Mouse (Mus musculus) small intestine, adult 2 months (tissue): ENCODE results near the gene Ice2. TPM values are rescaled to one million over a fixed set of nuclear protein-coding genes. Genes with fewer than 3 reads are reported as not detected.

Experiments used
- H3K27ac ChIP-seq: fragments of 200-500 bp; 2 replicates; pipeline ENCODE4 v1.5.1; 2012; ENCODE audit warnings: low read depth, low read length, control low read depth, inconsistent platforms; ENCODE audit not compliant: insufficient read depth
- H3K27me3 ChIP-seq: fragments of 200-500 bp; 2 replicates; pipeline ENCODE4 v1.6.1; 2012; ENCODE audit warnings: mild to moderate bottlenecking, moderate library complexity, low read length, inconsistent platforms; ENCODE audit not compliant: control insufficient read depth, insufficient read depth
- H3K36me3 ChIP-seq: fragments of 200-500 bp; 2 replicates; pipeline ENCODE4 v1.6.1; 2012; ENCODE audit warnings: mild to moderate bottlenecking, low read length, control low read depth, inconsistent platforms; ENCODE audit not compliant: control insufficient read depth, insufficient read depth
- H3K4me1 ChIP-seq: fragments of 200-500 bp; 2 replicates; pipeline ENCODE4 v1.6.1; 2012; ENCODE audit warnings: low read length, inconsistent platforms, mixed read lengths; ENCODE audit not compliant: control insufficient read depth, insufficient read depth, insufficient read length
- H3K4me3 ChIP-seq: fragments of 200-500 bp; 2 replicates; pipeline ENCODE4 v1.5.1; 2012; ENCODE audit warnings: low read depth, mild to moderate bottlenecking, control low read depth, inconsistent platforms, low read length, moderate library complexity
- CTCF ChIP-seq: fragments of 200-500 bp; IDR thresholded peaks from 2 replicates; pipeline ENCODE4 v1.5.1; 2012; ENCODE audit warnings: low read depth, mild to moderate bottlenecking, control low read depth, inconsistent platforms, low read length, moderate library complexity, mixed read lengths; ENCODE audit not compliant: insufficient replicate concordance, insufficient read length; ENCODE audit errors: extremely low read depth
- POLR2A ChIP-seq: fragments of 200-500 bp; IDR thresholded peaks from 2 replicates; pipeline ENCODE4 v1.6.1; 2012; ENCODE audit warnings: low read depth, mild to moderate bottlenecking, control low read depth, inconsistent platforms, low read length, moderate library complexity
- WGBS: fragments of 180-500 bp; shearing (Covaris S2); methylation state at CpG from one replicate; pipeline ENCODE4 v1.1.7; 2018; 5-methylcytosine and 5-hydroxymethylcytosine counted together
- polyA plus RNA-seq: library from polyadenylated mRNA; depleted of rRNA; stranded (reverse); fragments of >200 nt; gene quantifications from 2 replicates; pipeline ENCODE4 v1.2.3, GENCODE M21; 2012

Gene Ice2
- polyA plus RNA-seq, 1 experiment: 0.46 TPM

DNA sequence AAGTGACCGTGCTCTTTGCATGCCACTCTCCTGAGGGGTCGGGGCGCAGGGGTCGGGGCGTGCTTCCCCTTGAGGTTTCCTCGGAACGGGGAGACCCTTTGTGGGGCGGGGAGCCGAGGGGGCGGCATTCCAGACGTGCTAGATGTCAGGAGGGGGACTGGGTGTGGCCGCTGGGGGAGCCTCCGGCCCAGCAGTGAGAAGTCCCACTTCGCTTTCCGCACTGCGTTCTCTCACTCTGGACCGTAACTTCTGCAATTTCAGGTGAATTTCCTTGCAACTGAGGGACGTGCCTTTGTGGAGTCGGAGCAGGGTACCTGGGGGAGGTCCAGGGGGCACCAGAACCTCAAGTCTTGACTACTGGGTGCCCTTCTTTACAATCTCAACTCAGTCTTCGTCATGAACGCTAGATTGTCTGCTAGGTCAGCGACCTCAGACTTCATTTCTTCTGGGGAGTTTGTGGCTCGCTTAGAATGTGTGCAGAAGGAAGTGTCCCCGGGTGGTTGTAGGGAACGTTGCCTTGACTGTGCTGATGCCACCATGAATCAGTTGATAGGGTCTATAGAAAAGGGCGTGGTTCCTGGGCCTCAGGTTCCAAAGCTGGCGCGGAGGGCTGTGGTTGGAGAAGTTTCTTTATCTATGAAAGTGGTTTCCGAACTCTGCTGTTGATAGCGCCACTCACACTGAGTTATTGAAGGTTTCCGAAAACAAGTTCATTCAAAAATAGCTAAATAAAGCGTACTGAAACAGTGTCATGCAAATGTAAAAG lies 56.4 kb downstream of the Ice2 start:
- TF ChIP-seq POLR2A (peak; percentile 31; the same call in 1 of the 2 replicates), CTCF (no peak)
- WGBS: 3% methylated on average over 32 of the region's 32 CpGs
- Histone ChIP-seq H3K36me3 (peaks cover 7% of the 10 kb centered on the region; the same call in 1 of the 2 replicates), H3K27ac (peak overlapping the region; percentile 95), H3K4me3 (peak overlapping the region; percentile 79), H3K4me1 (peaks cover 24% of the 10 kb centered on the region; the same call in 1 of the 2 replicates), H3K27me3 (no peaks in the 10 kb centered on the region)

DNA sequence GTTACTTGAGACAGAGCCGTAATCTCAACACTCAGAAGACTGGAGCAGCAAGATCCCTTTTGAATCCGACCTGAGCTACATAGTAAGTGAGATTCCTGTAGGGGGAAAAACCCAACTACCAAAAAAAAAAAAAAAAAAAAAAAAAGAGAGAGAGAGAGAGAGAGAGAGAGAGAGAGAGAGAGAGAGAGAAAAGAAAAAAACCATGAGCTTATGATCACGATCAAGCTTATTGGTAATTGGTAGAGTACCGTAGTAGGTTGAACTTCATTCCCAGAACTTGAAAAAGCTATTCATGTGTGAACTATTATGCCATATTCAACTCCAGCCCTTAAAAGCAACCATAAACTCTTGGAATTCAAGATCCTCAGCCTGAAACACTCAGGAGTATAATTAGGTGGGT lies 57.0 kb downstream of the Ice2 start:
- WGBS: 35% methylated on average over 4 of the region's 4 CpGs
- no peaks in the 10 kb centered on the region for H3K27me3 ChIP-seq
- H3K4me1 ChIP-seq: peaks cover 30% of the 10 kb centered on the region; the same call in 1 of the 2 replicates
- H3K27ac ChIP-seq: peak overlapping the region; percentile 95
- peaks cover 11% of the 10 kb centered on the region for H3K36me3 ChIP-seq
- TF ChIP-seq POLR2A: no peak
- no peak for TF ChIP-seq CTCF
- peak overlapping the region; percentile 79; the same call in 1 of the 2 replicates for H3K4me3 ChIP-seq

DNA sequence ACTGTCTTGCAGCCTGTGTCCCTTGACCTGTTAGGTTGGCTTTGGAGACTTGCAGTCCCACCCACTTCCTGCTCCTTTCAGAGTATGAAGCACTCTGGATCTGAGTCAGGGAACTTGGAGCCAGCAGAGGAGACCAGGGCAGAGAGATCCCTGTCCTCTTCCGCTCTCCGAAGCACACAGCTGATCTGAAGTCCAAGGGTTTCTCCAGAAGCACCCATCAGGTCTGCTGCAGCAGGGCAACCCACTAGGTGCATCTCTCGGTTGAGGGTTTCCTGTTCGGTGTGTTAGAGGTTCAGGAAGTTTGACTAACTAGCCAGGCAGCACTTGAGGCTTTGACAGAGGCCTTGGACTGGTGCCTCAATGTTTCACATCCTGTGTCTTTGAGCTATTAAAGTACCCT lies 57.7 kb downstream of the Ice2 start:
- Histone ChIP-seq H3K36me3 (peaks cover 12% of the 10 kb centered on the region), H3K4me1 (peaks cover 36% of the 10 kb centered on the region; the same call in 1 of the 2 replicates), H3K4me3 (peak overlapping the region; percentile 61), H3K27ac (peak overlapping the region; percentile 95), H3K27me3 (no peaks in the 10 kb centered on the region)
- WGBS: 7% methylated on average over 4 of the region's 4 CpGs
- TF ChIP-seq POLR2A (peak; percentile 74), CTCF (no peak)

DNA sequence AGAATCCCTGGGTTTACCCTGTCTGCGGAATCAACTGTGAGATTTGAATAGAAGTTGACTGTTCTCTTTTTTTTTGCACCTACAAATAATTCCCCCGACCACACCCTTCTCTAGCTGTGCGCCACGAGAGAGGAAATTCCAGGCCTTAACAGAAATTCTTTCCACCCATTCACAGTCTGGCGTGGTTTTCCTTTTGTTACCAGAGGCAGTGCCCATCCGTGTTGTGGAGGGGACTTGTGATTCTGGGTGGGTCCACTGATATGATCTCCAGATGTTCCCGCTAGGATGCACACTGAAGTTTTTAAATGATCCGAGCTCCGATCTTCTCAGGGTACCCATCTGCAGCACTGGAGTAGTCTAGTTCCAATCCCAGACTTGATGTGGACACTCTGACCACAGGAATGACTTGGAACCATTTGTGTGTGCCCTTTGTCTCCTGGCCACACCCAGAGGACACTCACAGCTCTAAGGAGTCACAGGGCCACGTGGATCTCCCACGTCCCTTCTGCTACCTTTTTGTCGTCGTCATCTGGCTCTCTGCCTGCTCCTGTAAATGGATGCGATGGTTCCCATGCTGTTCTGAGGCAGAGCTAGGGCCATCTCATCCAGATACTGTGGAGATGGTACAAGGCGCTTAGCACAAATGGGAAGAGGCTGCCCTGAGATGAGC lies 58.8 kb downstream of the Ice2 start:
- TF ChIP-seq POLR2A: peak; percentile 33; the same call in 1 of the 2 replicates
- TF ChIP-seq CTCF: no peak
- no peaks in the 10 kb centered on the region for H3K27me3 ChIP-seq
- 46% methylated on average over 15 of the region's 15 CpGs for WGBS
- H3K27ac ChIP-seq: peak overlapping the region; percentile 95
- peaks cover 37% of the 10 kb centered on the region; the same call in 1 of the 2 replicates for H3K4me1 ChIP-seq
- peaks cover 15% of the 10 kb centered on the region for H3K36me3 ChIP-seq
- H3K4me3 ChIP-seq: peak overlapping the region; percentile 37

DNA sequence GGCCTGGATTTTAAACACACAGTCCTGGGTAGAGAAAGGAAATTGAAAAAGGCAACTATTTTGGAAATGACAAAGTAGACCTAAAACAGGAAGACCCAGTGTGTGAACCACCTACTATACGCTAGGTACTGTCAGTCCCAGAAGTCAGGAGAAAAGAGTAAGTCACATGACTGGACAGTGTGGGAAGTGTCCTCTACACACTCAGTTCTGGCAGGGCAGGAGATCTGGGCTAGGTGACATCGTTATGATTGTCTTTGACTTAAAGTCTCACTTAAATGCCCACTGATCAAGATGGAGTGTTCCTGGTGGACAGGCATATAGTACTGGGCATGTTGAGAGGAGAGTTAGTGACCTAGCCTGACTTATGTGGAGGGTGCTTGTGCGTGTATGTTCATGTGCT lies 59.4 kb downstream of the Ice2 start:
- peak overlapping the region; percentile 55; the same call in 1 of the 2 replicates for H3K4me3 ChIP-seq
- TF ChIP-seq POLR2A (no peak), CTCF (no peak)
- H3K27me3 ChIP-seq: no peaks in the 10 kb centered on the region
- peaks cover 37% of the 10 kb centered on the region for H3K4me1 ChIP-seq
- 55% methylated on average over 3 of the region's 3 CpGs for WGBS
- peak overlapping the region; percentile 95 for H3K27ac ChIP-seq
- H3K36me3 ChIP-seq: peaks cover 17% of the 10 kb centered on the region

DNA sequence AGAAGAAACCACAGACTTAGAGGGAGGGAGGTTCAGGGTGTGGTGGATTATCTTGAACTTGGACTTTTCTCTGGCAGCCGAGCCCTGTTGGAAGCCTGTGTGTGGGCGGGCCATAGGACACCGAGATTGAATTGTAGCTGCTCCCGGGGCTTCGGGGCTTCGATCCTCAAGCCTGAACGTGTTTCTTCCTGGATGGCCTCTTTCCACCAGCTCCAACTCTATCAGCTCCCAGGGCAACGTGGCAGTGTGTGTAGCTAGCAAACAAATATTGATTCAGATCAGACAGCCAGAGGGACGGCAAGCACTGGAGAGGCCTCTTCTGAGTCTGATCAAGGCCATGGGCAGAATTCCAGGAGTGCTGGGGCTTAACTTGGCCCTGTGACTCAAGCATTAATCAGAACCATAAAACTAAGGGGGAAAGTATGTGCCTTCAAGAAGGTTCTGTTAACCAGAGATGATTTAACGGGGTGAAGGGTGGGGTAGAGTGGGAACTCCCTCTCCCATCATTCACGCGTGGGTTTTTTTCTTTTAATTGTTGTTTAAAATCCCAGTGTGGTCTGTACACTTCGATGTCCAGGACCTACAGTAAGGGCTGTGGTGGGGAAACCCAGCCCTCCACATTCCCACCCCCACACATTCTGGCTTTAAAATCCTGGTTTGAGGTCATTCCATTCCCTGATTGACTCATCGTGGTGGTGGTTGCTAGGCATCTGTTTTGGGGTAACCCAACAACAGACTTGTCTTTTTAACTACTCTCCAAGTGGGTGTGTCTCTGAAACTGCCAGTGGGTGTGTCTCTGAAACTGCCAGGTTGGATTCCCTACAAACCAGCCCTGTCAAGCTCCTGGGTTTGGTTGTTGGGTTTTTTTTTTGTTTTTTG lies 60.3 kb downstream of the Ice2 start:
- H3K4me1 ChIP-seq: peaks cover 36% of the 10 kb centered on the region

More for the DNA sequence above, 60.3 kb downstream of the Ice2 start:
- Histone ChIP-seq H3K27me3 (no peaks in the 10 kb centered on the region), H3K4me3 (peak overlapping the region; percentile 55), H3K27ac (peak overlapping the region; percentile 95), H3K36me3 (peaks cover 22% of the 10 kb centered on the region)
- whole genome bisulfite sequencing: 5% methylated on average over 14 of the region's 14 CpGs
- no peak for TF ChIP-seq POLR2A
- TF ChIP-seq CTCF: no peak
